Mouse (Mus musculus) testis, adult 2 months (tissue): ENCODE results near the gene Gm17949. TPM values are rescaled to one million over a fixed set of nuclear protein-coding genes. Genes with fewer than 3 reads are reported as not detected.

Experiments
- H3K27ac ChIP-seq: fragments of 200-500 bp; 2 replicates; pipeline ENCODE4 v1.5.1; 2012; ENCODE audit warnings: low read depth, low read length; ENCODE audit not compliant: control insufficient read depth, insufficient read depth
- H3K27me3 ChIP-seq: fragments of 200-500 bp; 2 replicates; pipeline ENCODE4 v1.6.1; 2012; ENCODE audit warnings: mild to moderate bottlenecking, low read length, moderate library complexity; ENCODE audit not compliant: control insufficient read depth, insufficient read depth
- H3K36me3 ChIP-seq: fragments of 200-500 bp; 2 replicates; pipeline ENCODE4 v1.6.1; 2012; ENCODE audit warnings: mild to moderate bottlenecking, low read length; ENCODE audit not compliant: control insufficient read depth, insufficient read depth
- H3K4me1 ChIP-seq: fragments of 200-500 bp; 2 replicates; pipeline ENCODE4 v1.6.1; 2012; ENCODE audit warnings: low read length; ENCODE audit not compliant: control insufficient read depth, insufficient read depth
- H3K4me3 ChIP-seq: fragments of 200-500 bp; 2 replicates; pipeline ENCODE4 v1.5.1; 2012; ENCODE audit warnings: low read depth, mild to moderate bottlenecking, low read length, moderate library complexity, mixed read lengths; ENCODE audit not compliant: control insufficient read depth
- CTCF ChIP-seq: fragments of 200-500 bp; IDR thresholded peaks from 2 replicates; pipeline ENCODE4 v1.5.1; 2012; ENCODE audit warnings: low read depth, mild to moderate bottlenecking, inconsistent platforms, low read length, moderate library complexity; ENCODE audit not compliant: control insufficient read depth, insufficient read depth, insufficient replicate concordance
- POLR2A ChIP-seq: fragments of 200-500 bp; IDR thresholded peaks from 2 replicates; pipeline ENCODE4 v1.6.1; 2012; ENCODE audit warnings: low read depth, mild to moderate bottlenecking, inconsistent platforms, low read length, moderate library complexity; ENCODE audit not compliant: control insufficient read depth
- polyA plus RNA-seq: library from polyadenylated mRNA; depleted of rRNA; stranded (reverse); fragments of >200 nt; gene quantifications from 2 replicates; pipeline ENCODE4 v1.2.3, GENCODE M21; 2012

Gm17949 gene
- polyA plus RNA-seq, 1 experiment, result 19.7 TPM

GRCm38 (mm10) chr17:56973956-56974707 is 37.1 kb upstream of the Gm17949 start:
- H3K27me3 ChIP-seq, result no peaks in the 10 kb centered on the region
- no peaks in the 10 kb centered on the region for H3K36me3 ChIP-seq
- H3K4me3 ChIP-seq, result no peak overlapping the region
- H3K27ac ChIP-seq, result no peak overlapping the region
- TF ChIP-seq CTCF (no peak), POLR2A (no peak)
- H3K4me1 ChIP-seq, result peaks cover 5% of the 10 kb centered on the region

DNA sequence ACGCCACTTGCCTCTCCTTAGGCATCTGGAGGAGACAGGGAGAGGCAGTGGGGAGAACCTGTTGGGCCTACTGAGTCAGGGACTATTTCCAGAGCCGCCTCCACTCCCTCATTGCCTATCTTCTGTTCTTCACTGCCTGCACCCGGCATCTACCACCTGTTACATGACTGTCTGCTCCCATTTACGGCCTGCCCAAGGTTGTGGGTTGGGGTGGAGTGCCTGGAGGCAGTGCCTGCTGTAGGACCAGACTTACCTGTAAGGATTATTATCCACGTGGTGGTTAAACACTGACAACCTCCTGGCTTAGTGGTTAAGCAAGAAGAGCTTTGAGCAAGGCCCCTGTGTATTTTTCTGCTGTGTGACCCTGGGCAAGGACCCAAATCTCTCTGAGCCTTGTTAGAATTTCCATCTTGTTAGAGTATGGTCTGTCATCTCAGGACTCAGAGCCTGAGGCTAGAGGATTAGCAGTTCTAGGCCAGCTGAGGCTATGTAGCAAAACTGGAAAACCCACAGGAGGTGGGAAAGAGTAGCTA is 36.5 kb upstream of the Gm17949 start:
- Histone ChIP-seq H3K36me3 (no peaks in the 10 kb centered on the region), H3K27me3 (no peaks in the 10 kb centered on the region), H3K4me3 (no peak overlapping the region), H3K27ac (no peak overlapping the region), H3K4me1 (peaks cover 5% of the 10 kb centered on the region)
- no peak for TF ChIP-seq CTCF
- no peak for TF ChIP-seq POLR2A

GRCm38 (mm10) chr17:56975391-56975790 is 35.9 kb upstream of the Gm17949 start:
- Histone ChIP-seq H3K4me1 (peaks cover 5% of the 10 kb centered on the region), H3K27ac (no peak overlapping the region), H3K4me3 (no peak overlapping the region), H3K27me3 (no peaks in the 10 kb centered on the region), H3K36me3 (no peaks in the 10 kb centered on the region)
- TF ChIP-seq CTCF, result no peak
- TF ChIP-seq POLR2A, result no peak

DNA sequence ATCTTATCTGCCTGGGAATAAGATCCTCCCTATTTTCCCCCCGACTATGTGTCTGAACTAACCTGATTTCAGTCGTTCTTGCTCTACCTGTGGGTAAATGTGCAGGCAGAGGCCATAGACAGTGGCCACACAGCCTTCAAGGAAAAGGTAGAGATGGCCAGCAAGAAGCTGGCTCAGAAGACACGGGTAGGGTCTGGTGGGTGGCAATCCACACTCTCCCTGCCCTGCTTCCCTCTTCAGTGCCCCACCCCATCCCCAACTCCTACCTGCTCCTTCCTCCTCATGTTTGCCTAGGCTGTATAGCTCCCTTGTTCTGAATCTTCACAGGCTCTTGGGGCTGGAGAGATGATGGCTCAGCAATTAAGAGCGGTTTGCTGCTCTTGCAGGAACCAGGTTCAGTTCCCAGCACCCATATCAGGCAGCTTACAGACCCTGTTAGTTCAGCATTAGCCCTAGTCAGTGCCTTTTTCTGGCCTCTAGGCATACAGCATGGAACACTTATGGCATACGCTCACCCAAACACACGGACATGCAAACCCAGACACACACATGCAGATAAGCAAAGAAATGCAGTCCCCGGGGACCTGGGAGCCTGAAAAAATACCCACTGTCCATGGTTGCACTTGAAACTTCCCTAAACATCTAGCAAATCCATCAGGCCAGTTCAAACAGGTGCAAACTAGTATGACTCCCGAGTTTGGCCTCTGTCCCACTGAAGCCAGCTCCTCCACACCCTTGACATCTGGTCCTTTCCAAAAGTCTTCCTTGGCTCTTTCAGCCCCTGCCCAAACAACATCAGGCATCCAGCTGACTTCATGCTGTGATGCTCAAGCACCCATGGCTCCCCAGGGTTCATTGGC is 34.5 kb upstream of the Gm17949 start:
- TF ChIP-seq CTCF, result no peak
- TF ChIP-seq POLR2A, result no peak
- H3K4me1 ChIP-seq, result peaks cover 5% of the 10 kb centered on the region
- no peak overlapping the region for H3K4me3 ChIP-seq
- H3K36me3 ChIP-seq, result no peaks in the 10 kb centered on the region
- no peaks in the 10 kb centered on the region for H3K27me3 ChIP-seq
- H3K27ac ChIP-seq, result no peak overlapping the region

- Histone ChIP-seq H3K4me1 (peaks cover 2% of the 10 kb centered on the region), H3K4me3 (no peak overlapping the region), H3K27me3 (no peaks in the 10 kb centered on the region), H3K36me3 (no peaks in the 10 kb centered on the region), H3K27ac (no peak overlapping the region)
- TF ChIP-seq POLR2A (no peak), CTCF (no peak)
Measured at GRCm38 (mm10) chr17:56979524-56979923, 31.7 kb upstream of the Gm17949 start.

DNA sequence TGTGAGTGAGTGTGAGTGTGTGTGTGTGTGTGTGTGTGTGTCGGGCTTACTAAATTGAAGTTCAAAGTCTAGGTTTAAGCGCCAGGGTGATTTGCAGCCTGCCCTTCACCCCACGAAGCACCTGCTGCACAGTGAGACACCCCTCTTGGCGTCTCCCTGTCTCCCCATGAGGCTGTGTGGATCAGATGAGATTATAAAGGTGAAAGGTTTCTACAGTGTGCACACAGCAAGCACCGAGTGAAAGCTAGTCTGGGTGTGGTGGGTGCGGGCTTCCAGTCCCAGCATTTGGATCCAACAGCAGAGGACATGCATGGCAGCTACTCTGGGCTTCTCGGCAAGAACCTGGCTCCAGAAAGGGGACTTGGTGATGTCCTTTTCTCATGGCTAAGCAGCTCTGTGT is 30.2 kb upstream of the Gm17949 start:
- Histone ChIP-seq H3K4me3 (no peak overlapping the region), H3K4me1 (no peaks in the 10 kb centered on the region), H3K36me3 (no peaks in the 10 kb centered on the region), H3K27ac (no peak overlapping the region), H3K27me3 (no peaks in the 10 kb centered on the region)
- no peak for TF ChIP-seq POLR2A
- TF ChIP-seq CTCF, result no peak

- TF ChIP-seq POLR2A (no peak), CTCF (no peak)
- Histone ChIP-seq H3K36me3 (no peaks in the 10 kb centered on the region), H3K4me1 (no peaks in the 10 kb centered on the region), H3K4me3 (no peak within 1 kb of the TSS), H3K27me3 (no peaks in the 10 kb centered on the region), H3K27ac (no peak within 1 kb of the TSS)
Measured at GRCm38 (mm10) chr17:56982013-56982412, 29.3 kb upstream of the Gm17949 start, which contains the start of gene Acer1. Gene Acer1, minus strand, starts transcription at chr17:56982126.
